Mouse (Mus musculus) embryonic facial prominence, embryonic 12.5 days (tissue): ENCODE results near the gene Bub1b. TPM values are rescaled to one million over a fixed set of nuclear protein-coding genes. Genes with fewer than 3 reads are reported as not detected.
"Not testable (repeated sequence)": the region's sequence is repeated elsewhere in the genome, so short reads cannot be mapped to it uniquely, and the experiment has no call there.

ENCODE experiments used
- ATAC-seq: fragments of 200-750 bp; cut with Nextera tagmentation; 2 replicates; pipeline ENCODE4 v1.8.0; 2017; ENCODE audit not compliant: insufficient number of reproducible peaks, insufficient read depth, low FRiP score, low TSS enrichment
- H3K27ac ChIP-seq: fragments of 300-500 bp; sonication (generic); 2 replicates; pipeline ENCODE4 v1.5.1; 2016; ENCODE audit warnings: mild to moderate bottlenecking
- H3K27me3 ChIP-seq: fragments of 300-500 bp; sonication (generic); 2 replicates; pipeline ENCODE4 v1.6.1; 2016; ENCODE audit warnings: mild to moderate bottlenecking, moderate library complexity
- H3K36me3 ChIP-seq: fragments of 300-500 bp; sonication (generic); 2 replicates; pipeline ENCODE4 v1.6.1; 2016; ENCODE audit warnings: mild to moderate bottlenecking
- H3K4me1 ChIP-seq: fragments of 300-500 bp; sonication (generic); 2 replicates; pipeline ENCODE4 v1.6.1; 2016
- H3K4me2 ChIP-seq: fragments of 300-500 bp; sonication (generic); replicated peaks from 2 replicates; pipeline ENCODE4 v1.6.1; 2016; ENCODE audit warnings: mild to moderate bottlenecking, moderate library complexity
- H3K4me3 ChIP-seq: fragments of 300-500 bp; sonication (generic); 2 replicates; pipeline ENCODE4 v1.5.1; 2016; ENCODE audit warnings: mild to moderate bottlenecking
- H3K9ac ChIP-seq: fragments of 300-500 bp; sonication (generic); 2 replicates; pipeline ENCODE4 v1.6.1; 2016; ENCODE audit warnings: mild to moderate bottlenecking, moderate library complexity
- H3K9me3 ChIP-seq: fragments of 300-500 bp; sonication (generic); 2 replicates; pipeline ENCODE4 v1.6.1; 2016; ENCODE audit warnings: mild to moderate bottlenecking, moderate library complexity
- WGBS: fragments of 180-500 bp; shearing (Covaris S2); methylation state at CpG from one replicate; pipeline ENCODE4 v1.1.7; 2016; 5-methylcytosine and 5-hydroxymethylcytosine counted together
- polyA plus RNA-seq: library from polyadenylated mRNA; unstranded; fragments of >200 nt; fragmentation: Nextera tagmentation; extraction: Ambion mirVana; gene quantifications from 2 replicates; pipeline ENCODE4 v1.2.1, GENCODE M21; 2016

The Bub1b gene
- polyA plus RNA-seq, 1 experiment from 2014 or later = 106 TPM

GRCm38 (mm10) chr2:118620608-118621007, 22.6 kb downstream of the Bub1b start:
- H3K27me3 ChIP-seq = no peaks in the 10 kb centered on the region
- no peak overlapping the region for H3K4me2 ChIP-seq
- peaks cover 79% of the 10 kb centered on the region for H3K36me3 ChIP-seq
- no peak overlapping the region for H3K27ac ChIP-seq
- no peak for ATAC-seq
- no peaks in the 10 kb centered on the region for H3K4me1 ChIP-seq
- no peaks in the 10 kb centered on the region for H3K9me3 ChIP-seq
- 89% methylated on average over 8 of the region's 8 CpGs for WGBS
- H3K9ac ChIP-seq = no peak overlapping the region
- no peak overlapping the region for H3K4me3 ChIP-seq

GRCm38 (mm10) chr2:118629276-118629675, 31.3 kb downstream of the Bub1b start:
- 96% methylated on average over 6 of the region's 6 CpGs for WGBS
- no peak for ATAC-seq
- Histone ChIP-seq H3K36me3 (peaks cover 74% of the 10 kb centered on the region), H3K9ac (no peak overlapping the region), H3K4me2 (no peak overlapping the region), H3K27me3 (no peaks in the 10 kb centered on the region), H3K4me1 (no peaks in the 10 kb centered on the region), H3K27ac (no peak overlapping the region), H3K9me3 (no peaks in the 10 kb centered on the region), H3K4me3 (no peak overlapping the region)

- H3K27me3 ChIP-seq = no peaks in the 10 kb centered on the region
- H3K4me2 ChIP-seq = no peak overlapping the region
- no peak for ATAC-seq
- 73% methylated on average over 5 of the region's 5 CpGs for WGBS
- H3K4me1 ChIP-seq = no peaks in the 10 kb centered on the region
- H3K9me3 ChIP-seq = no peaks in the 10 kb centered on the region
- no peak overlapping the region for H3K4me3 ChIP-seq
- no peak overlapping the region for H3K9ac ChIP-seq
- no peak overlapping the region for H3K27ac ChIP-seq
- H3K36me3 ChIP-seq = peaks cover 81% of the 10 kb centered on the region
Measured at GRCm38 (mm10) chr2:118633441-118633840, 35.4 kb downstream of the Bub1b start.

- no peaks in the 10 kb centered on the region for H3K4me1 ChIP-seq
- H3K27ac ChIP-seq = no peak overlapping the region
- no peak overlapping the region for H3K4me2 ChIP-seq
- H3K9me3 ChIP-seq = no peaks in the 10 kb centered on the region
- WGBS = 82% methylated on average over 5 of the region's 5 CpGs
- no peak overlapping the region for H3K4me3 ChIP-seq
- H3K27me3 ChIP-seq = no peaks in the 10 kb centered on the region
- no peak for ATAC-seq
- no peak overlapping the region for H3K9ac ChIP-seq
- peaks cover 89% of the 10 kb centered on the region for H3K36me3 ChIP-seq
Measured at GRCm38 (mm10) chr2:118637258-118637657, 39.2 kb downstream of the Bub1b start.

- no peak overlapping the region for H3K27ac ChIP-seq
- H3K4me3 ChIP-seq = no peak overlapping the region
- no peak overlapping the region for H3K9ac ChIP-seq
- H3K36me3 ChIP-seq = peaks cover 91% of the 10 kb centered on the region
- no peak for ATAC-seq
- 46% methylated on average over 8 of the region's 8 CpGs for whole genome bisulfite sequencing
- no peaks in the 10 kb centered on the region for H3K9me3 ChIP-seq
- H3K4me2 ChIP-seq = no peak overlapping the region
- no peaks in the 10 kb centered on the region for H3K27me3 ChIP-seq
- H3K4me1 ChIP-seq = no peaks in the 10 kb centered on the region
Measured at GRCm38 (mm10) chr2:118637888-118638526, 40.0 kb downstream of the Bub1b start.

- Histone ChIP-seq H3K4me1 (no peaks in the 10 kb centered on the region), H3K4me2 (no peak overlapping the region), H3K27me3 (no peaks in the 10 kb centered on the region), H3K36me3 (peaks cover 90% of the 10 kb centered on the region), H3K27ac (no peak overlapping the region), H3K9me3 (no peaks in the 10 kb centered on the region), H3K9ac (no peak overlapping the region), H3K4me3 (no peak overlapping the region)
- no peak for ATAC-seq
- WGBS = 93% methylated on average over 8 of the region's 8 CpGs
Measured at GRCm38 (mm10) chr2:118638686-118639085, 40.7 kb downstream of the Bub1b start.

GRCm38 (mm10) chr2:118641147-118641546, 43.1 kb downstream of the Bub1b start:
- Histone ChIP-seq H3K4me2 (no peak overlapping the region), H3K9me3 (no peaks in the 10 kb centered on the region), H3K4me1 (no peaks in the 10 kb centered on the region), H3K36me3 (peaks cover 79% of the 10 kb centered on the region), H3K4me3 (no peak overlapping the region), H3K27me3 (no peaks in the 10 kb centered on the region), H3K9ac (no peak overlapping the region), H3K27ac (no peak overlapping the region)
- no peak for ATAC-seq
- WGBS = 72% methylated on average over 2 of the region's 2 CpGs

GRCm38 (mm10) chr2:118642431-118642830, 44.4 kb downstream of the Bub1b start:
- Histone ChIP-seq H3K9me3 (no peaks in the 10 kb centered on the region), H3K4me2 (no peak overlapping the region), H3K27me3 (no peaks in the 10 kb centered on the region), H3K9ac (no peak overlapping the region), H3K4me3 (no peak overlapping the region), H3K27ac (no peak overlapping the region), H3K4me1 (no peaks in the 10 kb centered on the region), H3K36me3 (peaks cover 71% of the 10 kb centered on the region)
- ATAC-seq = no peak
- 69% methylated on average over 3 of the region's 3 CpGs for WGBS

- Histone ChIP-seq H3K36me3 (peaks cover 70% of the 10 kb centered on the region), H3K4me2 (no peak overlapping the region), H3K9me3 (no peaks in the 10 kb centered on the region), H3K4me3 (no peak overlapping the region), H3K27me3 (no peaks in the 10 kb centered on the region), H3K9ac (no peak overlapping the region), H3K4me1 (no peaks in the 10 kb centered on the region), H3K27ac (no peak overlapping the region)
- WGBS = 50% methylated on average over 3 of the region's 3 CpGs
- ATAC-seq = no peak
Measured at GRCm38 (mm10) chr2:118642942-118643341, 44.9 kb downstream of the Bub1b start.

- Histone ChIP-seq H3K36me3 (peaks cover 36% of the 10 kb centered on the region), H3K27ac (no peak overlapping the region), H3K4me3 (no peak overlapping the region), H3K4me2 (no peak overlapping the region), H3K9ac (no peak overlapping the region), H3K9me3 (no peaks in the 10 kb centered on the region), H3K27me3 (no peaks in the 10 kb centered on the region), H3K4me1 (no peaks in the 10 kb centered on the region)
- 84% methylated on average over 5 of the region's 5 CpGs for WGBS
- no peak for ATAC-seq
Measured at GRCm38 (mm10) chr2:118646665-118647064, 48.7 kb downstream of the Bub1b start.

- not testable (repeated sequence) for ATAC-seq, H3K4me3 ChIP-seq, H3K36me3 ChIP-seq, H3K9me3 ChIP-seq, H3K27me3 ChIP-seq, H3K27ac ChIP-seq, H3K9ac ChIP-seq, H3K4me2 ChIP-seq, H3K4me1 ChIP-seq
- 74% methylated on average over 2 of the region's 2 CpGs for WGBS
Measured at GRCm38 (mm10) chr2:118650697-118651096, 52.7 kb downstream of the Bub1b start.

GRCm38 (mm10) chr2:118656688-118657281, 58.8 kb downstream of the Bub1b start:
- 25% methylated on average over 3 of the region's 3 CpGs for WGBS

More at GRCm38 (mm10) chr2:118656688-118657281, 58.8 kb downstream of the Bub1b start:
- Histone ChIP-seq H3K4me2 (no peak overlapping the region), H3K9me3 (no peaks in the 10 kb centered on the region), H3K4me3 (no peak overlapping the region), H3K27me3 (no peaks in the 10 kb centered on the region), H3K36me3 (no peaks in the 10 kb centered on the region), H3K9ac (no peak overlapping the region), H3K4me1 (peaks cover 21% of the 10 kb centered on the region), H3K27ac (peak overlapping the region; percentile 23; the same call in 1 of the 2 replicates)
- ATAC-seq = no peak
